Mouse (Mus musculus): Measurements from ENCODE around the gene Tmem161a.

DNA sequence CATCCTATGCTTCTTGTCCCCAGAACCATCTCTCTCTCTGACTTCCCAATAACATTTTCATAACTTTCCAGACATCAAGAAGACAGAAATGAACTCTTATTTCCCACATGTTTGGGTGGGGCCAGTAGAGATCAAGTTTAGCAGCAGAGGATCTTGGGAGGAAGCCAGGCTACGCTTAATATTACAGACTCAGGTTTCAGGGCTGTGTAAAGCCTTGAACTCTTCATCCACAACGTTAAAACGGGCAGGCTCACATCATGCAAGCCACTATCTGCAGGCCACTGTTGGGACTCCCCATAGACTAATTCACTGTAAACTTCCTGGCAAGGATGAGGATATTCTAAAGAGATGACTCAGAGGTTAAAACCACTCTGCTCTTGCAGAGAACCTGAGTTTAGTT lies 42.3 kb downstream of the Tmem161a start:
- TF ChIP-seq CTCF (IDR thresholded peaks at IDR 0.05; ENCODE audit: low read depth) (no peak), EP300 (IDR thresholded peaks at IDR 0.05; ENCODE audit: low read depth) (no peak)
